Mouse (Mus musculus): ENCODE measurements around the gene Zfp692. TPM values are rescaled to one million over a fixed set of nuclear protein-coding genes. Genes with fewer than 3 reads are reported as not detected.

The Zfp692 gene
- polyA plus RNA-seq, 1 experiment from 2014 or later: 15.2 TPM

- under 1% methylated on average over 63 of the region's 63 CpGs for WGBS
- ATAC-seq (ENCODE audit: insufficient read depth): peak; percentile 99
- Histone ChIP-seq H3K9me3 (ENCODE audit: low read depth, low read length) (no peaks in the 10 kb centered on the region), H3K4me3 (ENCODE audit: low read depth, low read length) (peak overlapping the region; percentile 81), H3K9ac (peak overlapping the region; percentile 86), H3K4me2 (peak overlapping the region; percentile 95), H3K27me3 (ENCODE audit: insufficient read depth, low read length) (no peaks in the 10 kb centered on the region), H3K27ac (ENCODE audit: low read depth) (peak overlapping the region; percentile 98), H3K4me1 (ENCODE audit: insufficient read depth) (no peaks in the 10 kb centered on the region), H3K36me3 (ENCODE audit: insufficient read depth) (peaks cover 25% of the 10 kb centered on the region)
- DNase-seq: peak; percentile 97
- no peak for TF ChIP-seq CTCF (IDR thresholded peaks at IDR 0.05; ENCODE audit: low read depth)
Observed at GRCm38 (mm10) chr11:58322824-58323569, 16.1 kb downstream of the Zfp692 start.

- TF ChIP-seq CTCF (IDR thresholded peaks at IDR 0.05; ENCODE audit: low read depth): no peak
- DNase-seq (no peak), ATAC-seq (ENCODE audit: insufficient read depth) (no peak; the same call in 1 of the 2 replicates)
Observed at GRCm38 (mm10) chr11:58323570-58324340, 16.9 kb downstream of the Zfp692 start.

DNA sequence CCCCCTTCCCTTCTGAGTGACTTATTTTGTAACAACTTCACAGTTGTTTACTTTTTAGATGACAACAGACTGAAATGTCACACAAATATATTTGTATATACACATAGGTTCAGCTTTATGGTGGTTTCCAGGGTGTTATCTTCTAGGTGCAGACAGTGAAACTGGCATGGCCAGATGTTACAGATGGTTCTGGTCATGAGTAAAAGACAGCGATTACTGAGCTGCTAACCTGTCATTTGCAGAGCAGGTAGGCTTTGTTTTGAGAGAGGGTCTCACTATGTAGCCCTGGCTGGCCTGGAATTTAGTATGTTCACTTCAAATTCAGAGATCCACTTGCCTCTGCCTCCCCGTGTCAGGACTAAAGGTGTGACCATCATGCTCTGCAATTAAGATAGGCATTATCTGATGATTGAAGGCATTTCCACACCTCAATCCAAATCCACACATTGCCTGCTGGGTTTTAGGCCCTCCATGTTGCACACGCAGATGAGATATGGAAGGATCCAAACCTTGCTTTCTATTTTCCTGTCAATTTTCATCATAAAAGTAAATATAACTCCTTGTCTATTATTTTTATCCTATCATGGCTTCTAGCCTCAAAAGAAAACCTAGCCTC, 17.9 kb downstream of the Zfp692 start:
- WGBS: 72% methylated on average over 3 of the region's 3 CpGs
- Histone ChIP-seq H3K9me3 (ENCODE audit: low read depth, low read length) (no peaks in the 10 kb centered on the region), H3K27me3 (ENCODE audit: insufficient read depth, low read length) (no peaks in the 10 kb centered on the region), H3K36me3 (ENCODE audit: insufficient read depth) (peaks cover 11% of the 10 kb centered on the region; the same call in 1 of the 2 replicates), H3K27ac (ENCODE audit: low read depth) (no peak overlapping the region), H3K9ac (no peak overlapping the region), H3K4me1 (ENCODE audit: insufficient read depth) (peaks cover 9% of the 10 kb centered on the region; the same call in 1 of the 2 replicates), H3K4me3 (ENCODE audit: low read depth, low read length) (no peak overlapping the region), H3K4me2 (no peak overlapping the region)
- TF ChIP-seq CTCF (IDR thresholded peaks at IDR 0.05; ENCODE audit: low read depth): no peak
- ATAC-seq (ENCODE audit: insufficient read depth) (no peak), DNase-seq (no peak)

More at GRCm38 (mm10) chr11:58323570-58324340, 16.9 kb downstream of the Zfp692 start:
- Histone ChIP-seq H3K36me3 (ENCODE audit: insufficient read depth) (peaks cover 19% of the 10 kb centered on the region), H3K4me2 (peak overlapping the region; percentile 95), H3K9ac (peak overlapping the region; percentile 86), H3K4me3 (ENCODE audit: low read depth, low read length) (peak overlapping the region; percentile 81), H3K27me3 (ENCODE audit: insufficient read depth, low read length) (no peaks in the 10 kb centered on the region), H3K27ac (ENCODE audit: low read depth) (peak overlapping the region; percentile 98), H3K4me1 (ENCODE audit: insufficient read depth) (peaks cover under 1% of the 10 kb centered on the region; the same call in 1 of the 2 replicates), H3K9me3 (ENCODE audit: low read depth, low read length) (no peaks in the 10 kb centered on the region)
- 7% methylated on average over 24 of the region's 24 CpGs for WGBS

- peak; percentile 39 for TF ChIP-seq CTCF (IDR thresholded peaks at IDR 0.05; ENCODE audit: low read depth)
- WGBS: 88% methylated on average over 3 of the region's 3 CpGs
- Histone ChIP-seq H3K4me3 (ENCODE audit: low read depth, low read length) (no peak overlapping the region), H3K9ac (no peak overlapping the region), H3K27me3 (ENCODE audit: insufficient read depth, low read length) (no peaks in the 10 kb centered on the region), H3K27ac (ENCODE audit: low read depth) (no peak overlapping the region), H3K9me3 (ENCODE audit: low read depth, low read length) (no peaks in the 10 kb centered on the region), H3K4me1 (ENCODE audit: insufficient read depth) (peaks cover 16% of the 10 kb centered on the region; the same call in 1 of the 2 replicates), H3K4me2 (no peak overlapping the region), H3K36me3 (ENCODE audit: insufficient read depth) (peaks cover 11% of the 10 kb centered on the region; the same call in 1 of the 2 replicates)
- ATAC-seq (ENCODE audit: insufficient read depth) (no peak), DNase-seq (no peak)
Observed at GRCm38 (mm10) chr11:58326781-58327180, 19.9 kb downstream of the Zfp692 start.

- ATAC-seq (ENCODE audit: insufficient read depth) (peak; percentile 47), DNase-seq (no peak)
- Histone ChIP-seq H3K36me3 (ENCODE audit: insufficient read depth) (peaks cover 29% of the 10 kb centered on the region), H3K4me3 (ENCODE audit: low read depth, low read length) (peak overlapping the region; percentile 64), H3K4me2 (peak overlapping the region; percentile 92), H3K9ac (peak overlapping the region; percentile 79), H3K27ac (ENCODE audit: low read depth) (peak overlapping the region; percentile 63; the same call in 1 of the 2 replicates), H3K9me3 (ENCODE audit: low read depth, low read length) (no peaks in the 10 kb centered on the region), H3K4me1 (ENCODE audit: insufficient read depth) (peaks cover 16% of the 10 kb centered on the region; the same call in 1 of the 2 replicates), H3K27me3 (ENCODE audit: insufficient read depth, low read length) (no peaks in the 10 kb centered on the region)
- no peak for TF ChIP-seq CTCF (IDR thresholded peaks at IDR 0.05; ENCODE audit: low read depth)
- WGBS: under 1% methylated on average over 21 of the region's 21 CpGs
Observed at GRCm38 (mm10) chr11:58329906-58330275, 23.0 kb downstream of the Zfp692 start.

DNA sequence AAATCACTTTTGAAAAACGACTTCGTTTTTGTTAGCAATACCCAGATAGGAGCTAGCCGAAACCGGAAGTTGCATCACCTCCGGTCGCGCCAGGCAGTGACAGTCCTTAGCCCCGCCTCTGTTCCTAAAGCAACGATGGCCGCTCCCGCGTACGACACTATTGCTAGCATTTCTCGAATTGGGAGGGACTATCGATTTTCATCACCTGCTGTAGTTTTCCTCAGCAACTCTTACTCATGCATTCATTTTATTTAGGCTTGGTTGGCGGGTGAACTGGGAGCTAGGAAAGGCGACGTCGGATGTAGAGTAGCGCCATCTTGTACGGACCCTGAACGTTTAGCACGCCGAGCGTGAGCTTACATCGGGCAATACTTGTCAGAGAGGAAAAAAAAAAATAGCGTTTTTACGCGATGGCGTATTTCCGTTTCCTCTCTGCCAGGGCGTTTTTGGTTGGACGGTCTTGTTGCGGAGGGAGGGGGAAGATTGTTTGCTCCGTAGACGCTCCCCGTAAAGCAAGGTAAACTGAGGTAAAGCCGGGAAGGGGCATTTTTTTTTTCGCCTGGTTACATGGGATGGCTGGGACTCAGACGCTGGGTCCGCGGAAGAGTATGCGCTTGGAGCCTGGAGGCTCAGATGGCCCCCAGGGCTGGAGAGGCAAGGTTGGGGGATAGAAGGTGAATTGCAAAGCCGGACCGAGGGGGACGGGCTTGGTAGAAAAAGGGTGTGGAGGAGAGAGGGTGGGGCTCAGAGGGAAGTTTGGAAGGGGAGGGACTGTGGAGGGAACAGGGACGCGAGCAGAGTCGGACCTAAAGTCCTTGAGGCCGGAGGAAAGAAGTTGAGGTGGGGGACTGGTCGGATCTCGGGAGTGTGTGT, 23.6 kb downstream of the Zfp692 start, which contains the start of the genes Zfp672 and Sh3bp5l:
Zfp672 (minus strand) TSS at position 64 of the 873 bp plus-strand sequence.
Sh3bp5l (plus strand) TSS at position 449 of the 873 bp plus-strand sequence.
- Histone ChIP-seq H3K9ac (peak within 1 kb of the TSS; percentile 79), H3K27me3 (ENCODE audit: insufficient read depth, low read length) (no peaks in the 10 kb centered on the region), H3K4me3 (ENCODE audit: low read depth, low read length) (peak within 1 kb of the TSS; percentile 64), H3K4me1 (ENCODE audit: insufficient read depth) (peaks cover 16% of the 10 kb centered on the region; the same call in 1 of the 2 replicates), H3K4me2 (peak within 1 kb of the TSS; percentile 92), H3K9me3 (ENCODE audit: low read depth, low read length) (no peaks in the 10 kb centered on the region), H3K27ac (ENCODE audit: low read depth) (peak within 1 kb of the TSS; percentile 72; the same call in 1 of the 2 replicates), H3K36me3 (ENCODE audit: insufficient read depth) (peaks cover 32% of the 10 kb centered on the region)
- DNase-seq: peak; percentile 97
- ATAC-seq (ENCODE audit: insufficient read depth): peak; percentile 94
- TF ChIP-seq CTCF (IDR thresholded peaks at IDR 0.05; ENCODE audit: low read depth): no peak
- WGBS: under 1% methylated on average over 52 of the region's 52 CpGs
